Mouse (Mus musculus) limb, embryonic 15.5 days (tissue): ENCODE data around the gene Cd83. TPM values are rescaled to one million over a fixed set of nuclear protein-coding genes. Genes with fewer than 3 reads are reported as not detected.
A peak's percentile ranks its signal among the peaks of the same experiment; 100 is the strongest.

ENCODE experiments used
- ATAC-seq: fragments of 200-750 bp; cut with Nextera tagmentation; 2 replicates; pipeline ENCODE4 v1.8.0; 2017; ENCODE audit warnings: low read depth, moderate TSS enrichment; ENCODE audit not compliant: insufficient number of reproducible peaks, low FRiP score, low TSS enrichment
- H3K27ac ChIP-seq: fragments of 300-500 bp; sonication (generic); 2 replicates; pipeline ENCODE4 v1.5.1; 2015; ENCODE audit warnings: moderate library complexity, mild to moderate bottlenecking, inconsistent platforms
- H3K27me3 ChIP-seq: fragments of 300-500 bp; sonication (generic); 2 replicates; pipeline ENCODE4 v1.6.1; 2015; ENCODE audit warnings: inconsistent platforms
- H3K36me3 ChIP-seq: fragments of 300-500 bp; sonication (generic); 2 replicates; pipeline ENCODE4 v1.6.1; 2015; ENCODE audit warnings: inconsistent platforms
- H3K4me1 ChIP-seq: fragments of 300-500 bp; sonication (generic); 2 replicates; pipeline ENCODE4 v1.6.1; 2015; ENCODE audit warnings: inconsistent platforms
- H3K4me2 ChIP-seq: fragments of 300-500 bp; sonication (generic); 2 replicates; pipeline ENCODE4 v1.6.1; 2015; ENCODE audit warnings: mild to moderate bottlenecking, inconsistent platforms
- H3K4me3 ChIP-seq: fragments of 300-500 bp; sonication (generic); 2 replicates; pipeline ENCODE4 v1.5.1; 2015; ENCODE audit warnings: mild to moderate bottlenecking, inconsistent platforms
- H3K9ac ChIP-seq: fragments of 300-500 bp; sonication (generic); 2 replicates; pipeline ENCODE4 v1.6.1; 2015; ENCODE audit warnings: inconsistent platforms
- H3K9me3 ChIP-seq: fragments of 300-500 bp; sonication (generic); 2 replicates; pipeline ENCODE4 v1.6.1; 2016; ENCODE audit warnings: inconsistent platforms
- WGBS: fragments of 180-500 bp; shearing (Covaris S2); methylation state at CpG from one replicate; pipeline ENCODE4 v1.1.7; 2015; 5-methylcytosine and 5-hydroxymethylcytosine counted together
- polyA plus RNA-seq: library from polyadenylated mRNA; unstranded; fragments of >200 nt; fragmentation: Nextera tagmentation; extraction: Ambion mirVana; gene quantifications from 2 replicates; pipeline ENCODE4 v1.2.1, GENCODE M21; 2015

Gene Cd83
- polyA plus RNA-seq, 1 experiment from 2014 or later = 17.4 TPM

DNA sequence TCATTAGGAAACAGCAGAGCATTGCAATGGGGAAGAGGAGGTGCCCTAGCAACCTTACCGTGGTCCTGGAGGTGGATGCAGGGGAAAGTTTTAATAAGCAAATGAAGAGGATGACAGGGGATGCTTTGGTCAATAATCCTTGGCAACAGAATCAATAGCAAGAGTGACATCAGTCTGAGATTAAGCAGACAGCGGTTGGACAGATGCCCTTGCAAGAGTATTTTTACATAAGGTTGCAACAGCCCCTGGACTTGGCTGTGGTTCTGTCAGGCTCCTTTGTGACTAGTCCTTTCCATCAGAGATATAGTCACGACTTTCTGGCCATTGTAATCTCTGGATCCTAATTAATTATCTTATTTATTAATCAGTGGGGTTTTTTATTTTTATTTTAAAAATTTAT lies 32.9 kb downstream of the Cd83 start:
- no peak for ATAC-seq
- no peaks in the 10 kb centered on the region for H3K27me3 ChIP-seq
- WGBS = 71% methylated on average over 3 of the region's 3 CpGs
- H3K27ac ChIP-seq = no peak overlapping the region
- no peaks in the 10 kb centered on the region for H3K36me3 ChIP-seq
- peaks cover 12% of the 10 kb centered on the region for H3K4me1 ChIP-seq
- H3K9ac ChIP-seq = no peak overlapping the region
- no peak overlapping the region for H3K4me3 ChIP-seq
- no peak overlapping the region for H3K4me2 ChIP-seq
- H3K9me3 ChIP-seq = no peaks in the 10 kb centered on the region

DNA sequence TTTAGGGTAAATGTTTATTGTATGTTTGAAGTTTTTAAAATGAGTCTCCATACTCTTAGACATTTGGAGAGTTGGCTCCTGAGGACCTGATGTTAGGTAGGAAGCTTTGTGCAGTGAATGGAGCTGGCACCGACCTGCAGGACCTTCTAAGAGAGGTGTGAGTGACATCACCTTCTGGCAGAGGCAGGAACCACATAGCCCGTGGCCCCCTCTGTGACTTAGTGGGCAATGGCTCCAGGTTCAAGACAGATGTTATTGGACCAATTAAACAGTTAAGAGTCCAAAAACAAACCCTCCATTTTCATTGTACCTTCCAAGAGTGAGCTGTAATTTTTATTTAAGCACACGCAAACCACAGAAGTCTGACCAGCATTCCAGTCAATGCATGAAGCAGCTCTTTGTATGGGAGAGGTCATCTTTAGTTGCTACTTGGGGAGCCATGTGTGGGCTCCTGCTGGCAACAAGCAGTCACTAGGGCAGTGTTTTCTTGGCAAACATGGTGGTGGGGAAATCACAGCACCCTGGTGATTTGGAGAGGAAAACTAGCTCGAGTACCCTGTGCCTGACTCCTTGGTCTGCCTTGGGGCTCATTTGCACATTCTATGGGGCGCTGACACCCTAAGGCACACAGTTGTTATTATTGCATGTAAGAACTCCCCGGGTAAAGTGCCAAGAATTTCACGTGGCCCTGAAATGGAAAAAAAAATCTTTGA lies 33.9 kb downstream of the Cd83 start:
- no peaks in the 10 kb centered on the region for H3K36me3 ChIP-seq
- no peaks in the 10 kb centered on the region for H3K27me3 ChIP-seq
- WGBS = 33% methylated on average over 7 of the region's 7 CpGs
- peak; percentile 84 for ATAC-seq
- H3K4me3 ChIP-seq = no peak overlapping the region
- no peak overlapping the region for H3K9ac ChIP-seq
- no peaks in the 10 kb centered on the region for H3K9me3 ChIP-seq
- 0 out of 2 replicates have a peak overlapping the region, but pooled peaks have one; percentile 38 for H3K27ac ChIP-seq
- no peak overlapping the region for H3K4me2 ChIP-seq
- H3K4me1 ChIP-seq = peaks cover 12% of the 10 kb centered on the region

- Histone ChIP-seq H3K9ac (no peak overlapping the region), H3K36me3 (no peaks in the 10 kb centered on the region), H3K4me3 (no peak overlapping the region), H3K27me3 (no peaks in the 10 kb centered on the region), H3K9me3 (no peaks in the 10 kb centered on the region), H3K27ac (0 out of 2 replicates have a peak overlapping the region, but pooled peaks have one; percentile 38), H3K4me2 (no peak overlapping the region), H3K4me1 (peaks cover 12% of the 10 kb centered on the region)
- peak; percentile 49; the same call in 1 of the 2 replicates for ATAC-seq
- 60% methylated on average over 6 of the region's 6 CpGs for WGBS
These were observed 34.4 kb downstream of the Cd83 start for GRCm38 (mm10) chr13:43819020-43819310.

- no peak overlapping the region for H3K4me2 ChIP-seq
- H3K27ac ChIP-seq = no peak overlapping the region
- H3K4me1 ChIP-seq = peaks cover 12% of the 10 kb centered on the region
- H3K4me3 ChIP-seq = no peak overlapping the region
- H3K27me3 ChIP-seq = no peaks in the 10 kb centered on the region
- WGBS = 89% methylated on average over 8 of the region's 8 CpGs
- H3K9me3 ChIP-seq = no peaks in the 10 kb centered on the region
- ATAC-seq = no peak
- no peaks in the 10 kb centered on the region for H3K36me3 ChIP-seq
- no peak overlapping the region for H3K9ac ChIP-seq
These were observed 35.5 kb downstream of the Cd83 start for GRCm38 (mm10) chr13:43820071-43820470.

DNA sequence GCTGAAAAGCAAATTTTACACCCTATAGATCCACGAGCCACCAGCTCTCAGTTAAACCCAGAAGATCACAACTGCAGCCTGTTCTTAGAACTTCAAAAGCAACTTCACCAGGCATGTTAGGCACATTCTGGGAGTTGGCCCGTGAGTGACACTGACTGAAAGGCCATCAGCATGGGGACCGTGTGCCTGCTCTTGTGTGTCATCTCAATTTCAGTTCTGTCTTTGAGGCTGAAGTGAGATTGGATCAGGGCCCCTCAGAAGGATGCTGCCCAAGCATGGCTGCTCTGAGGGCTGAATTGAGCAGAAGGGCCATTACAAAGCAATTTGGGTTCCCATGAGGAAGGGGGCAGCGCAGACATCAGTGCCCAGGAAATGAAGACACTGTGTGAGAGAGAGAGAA lies 37.7 kb downstream of the Cd83 start:
- 80% methylated on average over 4 of the region's 4 CpGs for WGBS
- no peak for ATAC-seq

DNA sequence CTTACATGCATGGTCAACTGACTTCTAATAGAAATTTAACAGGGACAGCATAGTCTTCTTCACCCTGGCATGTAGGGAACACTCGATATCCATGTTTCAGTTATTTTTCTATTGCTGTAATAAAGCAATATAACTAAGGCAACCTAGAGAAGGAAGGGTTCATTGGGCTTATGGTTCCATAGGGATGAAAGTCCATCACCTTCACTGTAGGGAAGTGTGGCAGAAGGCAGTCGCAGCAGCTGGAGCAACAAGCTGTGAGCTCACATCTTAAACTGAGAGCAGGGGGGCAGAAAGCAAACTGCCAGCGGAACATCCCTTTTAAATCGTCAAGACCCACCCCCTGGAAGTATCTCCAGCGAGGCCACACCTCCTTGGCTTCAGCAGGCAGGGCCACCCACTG lies 44.1 kb downstream of the Cd83 start:
- no peak for ATAC-seq
- no peaks in the 10 kb centered on the region for H3K9me3 ChIP-seq
- 56% methylated on average over 5 of the region's 5 CpGs for WGBS
- H3K9ac ChIP-seq = no peak overlapping the region
- no peak overlapping the region for H3K4me2 ChIP-seq
- H3K4me1 ChIP-seq = peaks cover 11% of the 10 kb centered on the region
- H3K36me3 ChIP-seq = no peaks in the 10 kb centered on the region
- H3K27me3 ChIP-seq = no peaks in the 10 kb centered on the region
- H3K27ac ChIP-seq = no peak overlapping the region
- H3K4me3 ChIP-seq = no peak overlapping the region

More for the DNA sequence above, 37.7 kb downstream of the Cd83 start:
- peaks cover 12% of the 10 kb centered on the region for H3K4me1 ChIP-seq
- no peaks in the 10 kb centered on the region for H3K9me3 ChIP-seq
- H3K36me3 ChIP-seq = no peaks in the 10 kb centered on the region
- H3K27ac ChIP-seq = no peak overlapping the region
- no peak overlapping the region for H3K4me3 ChIP-seq
- no peak overlapping the region for H3K9ac ChIP-seq
- no peak overlapping the region for H3K4me2 ChIP-seq
- no peaks in the 10 kb centered on the region for H3K27me3 ChIP-seq

- Histone ChIP-seq H3K4me2 (no peak overlapping the region), H3K36me3 (no peaks in the 10 kb centered on the region), H3K4me3 (no peak overlapping the region), H3K27ac (no peak overlapping the region), H3K27me3 (no peaks in the 10 kb centered on the region), H3K9me3 (no peaks in the 10 kb centered on the region), H3K9ac (no peak overlapping the region), H3K4me1 (peaks cover 13% of the 10 kb centered on the region)
- ATAC-seq = no peak
- WGBS = 31% methylated on average over 8 of the region's 8 CpGs
These were observed 46.5 kb downstream of the Cd83 start for GRCm38 (mm10) chr13:43830892-43831673.

DNA sequence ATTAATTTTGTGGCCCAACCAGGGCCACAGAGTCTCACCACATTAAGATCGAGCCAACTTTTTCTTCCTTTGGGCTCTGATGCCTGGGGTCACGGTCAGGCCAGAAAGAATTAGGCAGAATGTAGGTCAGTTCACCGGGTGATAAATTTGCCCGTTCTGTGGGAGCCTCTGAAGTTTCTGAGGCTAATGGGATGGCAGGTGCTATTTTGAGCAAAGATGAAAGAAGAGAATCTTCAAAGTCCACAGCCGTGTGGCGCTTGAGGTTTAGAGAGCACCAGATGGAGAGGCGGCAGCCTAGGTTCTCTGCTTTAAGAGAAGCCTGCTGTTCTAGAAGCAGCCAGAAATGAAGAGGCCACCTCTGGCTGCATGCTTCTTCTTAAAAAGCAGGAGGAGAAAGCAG lies 48.2 kb downstream of the Cd83 start:
- Histone ChIP-seq H3K4me2 (no peak overlapping the region), H3K27ac (no peak overlapping the region), H3K27me3 (no peaks in the 10 kb centered on the region), H3K4me1 (peaks cover 17% of the 10 kb centered on the region), H3K36me3 (no peaks in the 10 kb centered on the region), H3K9me3 (no peaks in the 10 kb centered on the region), H3K9ac (no peak overlapping the region), H3K4me3 (no peak overlapping the region)
- 31% methylated on average over 7 of the region's 7 CpGs for WGBS
- ATAC-seq = no peak

DNA sequence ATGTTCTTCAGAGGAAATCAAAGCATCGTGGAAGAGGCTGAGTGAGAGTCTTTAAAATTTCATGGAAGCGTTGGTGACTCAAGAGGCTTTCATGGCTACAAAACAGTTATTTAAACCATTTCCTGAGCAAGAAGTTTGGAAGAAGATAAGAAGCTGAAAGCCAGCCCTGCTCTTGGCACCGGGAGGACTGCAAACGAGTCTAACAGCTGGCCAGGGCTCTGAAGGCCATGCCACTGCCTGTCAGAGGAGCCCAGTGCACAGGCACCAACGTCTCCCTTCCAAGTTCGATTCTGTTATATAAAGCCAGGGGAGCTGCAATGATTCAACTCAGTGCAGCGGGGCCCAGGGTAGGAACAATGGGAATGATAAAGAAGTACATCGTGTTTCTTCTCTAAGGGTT lies 51.8 kb downstream of the Cd83 start:
- H3K4me2 ChIP-seq = no peak overlapping the region
- H3K4me3 ChIP-seq = no peak overlapping the region
- H3K4me1 ChIP-seq = peaks cover 12% of the 10 kb centered on the region
- H3K27ac ChIP-seq = no peak overlapping the region
- H3K27me3 ChIP-seq = no peaks in the 10 kb centered on the region
- no peaks in the 10 kb centered on the region for H3K9me3 ChIP-seq
- WGBS = 27% methylated on average over 8 of the region's 8 CpGs
- no peak overlapping the region for H3K9ac ChIP-seq
- H3K36me3 ChIP-seq = no peaks in the 10 kb centered on the region
- no peak for ATAC-seq

DNA sequence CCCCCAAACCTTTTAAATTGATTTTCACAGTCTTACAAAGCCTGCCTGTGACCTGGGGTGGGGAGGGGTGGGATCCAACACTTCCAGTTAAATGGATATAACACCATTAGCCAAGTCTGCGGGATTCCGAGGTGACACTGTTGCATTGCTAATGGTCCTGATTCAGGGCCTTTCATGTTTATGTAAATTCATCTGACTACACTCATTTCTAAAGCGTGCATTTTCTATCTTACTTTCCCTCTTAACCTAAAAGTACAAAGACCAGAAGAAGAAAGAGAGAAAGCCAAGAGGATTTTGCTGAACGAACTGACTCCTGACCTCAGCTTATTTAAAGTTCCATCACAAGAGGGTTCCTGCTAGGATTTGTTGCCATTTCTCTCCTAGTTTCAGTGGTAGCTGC lies 53.2 kb downstream of the Cd83 start:
- no peaks in the 10 kb centered on the region for H3K9me3 ChIP-seq
- no peak overlapping the region for H3K9ac ChIP-seq
- H3K4me1 ChIP-seq = peaks cover 8% of the 10 kb centered on the region
- H3K27ac ChIP-seq = no peak overlapping the region
- H3K4me3 ChIP-seq = no peak overlapping the region
- no peaks in the 10 kb centered on the region for H3K36me3 ChIP-seq
- no peaks in the 10 kb centered on the region for H3K27me3 ChIP-seq
- 57% methylated on average over 4 of the region's 4 CpGs for WGBS
- no peak for ATAC-seq
- H3K4me2 ChIP-seq = no peak overlapping the region

- Histone ChIP-seq H3K4me2 (no peak overlapping the region), H3K4me3 (no peak overlapping the region), H3K9me3 (no peaks in the 10 kb centered on the region), H3K27me3 (no peaks in the 10 kb centered on the region), H3K4me1 (peaks cover 28% of the 10 kb centered on the region), H3K27ac (no peak overlapping the region), H3K9ac (no peak overlapping the region), H3K36me3 (no peaks in the 10 kb centered on the region)
- WGBS = 33% methylated on average over 5 of the region's 5 CpGs
- no peak for ATAC-seq
These were observed 60.6 kb downstream of the Cd83 start for GRCm38 (mm10) chr13:43845151-43845550.

- no peak overlapping the region; the same call in 1 of the 2 replicates for H3K27ac ChIP-seq
- no peak for ATAC-seq
- H3K9ac ChIP-seq = no peak overlapping the region
- H3K4me2 ChIP-seq = no peak overlapping the region
- H3K27me3 ChIP-seq = no peaks in the 10 kb centered on the region
- H3K4me1 ChIP-seq = peaks cover 28% of the 10 kb centered on the region
- no peaks in the 10 kb centered on the region for H3K36me3 ChIP-seq
- no peaks in the 10 kb centered on the region for H3K9me3 ChIP-seq
- 57% methylated on average over 7 of the region's 7 CpGs for whole genome bisulfite sequencing
- H3K4me3 ChIP-seq = no peak overlapping the region
These were observed 62.6 kb downstream of the Cd83 start for GRCm38 (mm10) chr13:43847186-43847585.
